Mouse (Mus musculus): Measurements from ENCODE around the gene Slc17a7. TPM values are rescaled to one million over a fixed set of nuclear protein-coding genes. Genes with fewer than 3 reads are reported as not detected.
"Not testable (repeated sequence)": the region's sequence is repeated elsewhere in the genome, so short reads cannot be mapped to it uniquely, and the experiment has no call there.

Gene Slc17a7
- 0.06 TPM in 1 of 2 replicates, not detected in the other for polyA plus RNA-seq (2015; fragmentation: Nextera tagmentation; extraction: Ambion mirVana)

GRCm38 (mm10) chr7:45163735-45164490 lies at the start of gene Slc17a7:
Gene Slc17a7, plus strand, starts transcription at chr7:45163949.
- peak; percentile 26 for DNase-seq (ENCODE audit: low spot score)

- no peak for DNase-seq (ENCODE audit: low spot score)
These were observed 46.2 kb upstream of the Slc17a7 start for GRCm38 (mm10) chr7:45117566-45117965.

DNA sequence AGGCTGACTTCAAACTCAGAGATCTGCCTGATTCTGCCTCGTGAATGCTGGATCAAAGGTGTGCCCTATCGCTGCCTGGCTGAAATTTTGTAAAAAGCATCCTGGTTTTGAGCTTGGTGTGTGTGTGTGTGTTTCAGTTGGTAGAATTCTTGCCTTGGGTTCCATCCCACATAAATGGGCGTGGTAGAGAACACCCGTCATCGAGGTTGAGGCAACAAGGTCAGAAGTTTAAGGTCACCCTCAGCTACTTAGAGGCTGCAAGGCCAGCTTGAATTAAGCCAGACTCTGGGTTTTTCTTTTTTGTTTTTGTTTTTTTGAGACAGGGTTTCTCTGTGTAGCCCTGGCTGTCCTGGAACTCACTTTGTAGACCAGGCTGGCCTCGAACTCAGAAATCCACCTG lies 45.4 kb upstream of the Slc17a7 start:
- no peak for DNase-seq (ENCODE audit: low spot score)

DNA sequence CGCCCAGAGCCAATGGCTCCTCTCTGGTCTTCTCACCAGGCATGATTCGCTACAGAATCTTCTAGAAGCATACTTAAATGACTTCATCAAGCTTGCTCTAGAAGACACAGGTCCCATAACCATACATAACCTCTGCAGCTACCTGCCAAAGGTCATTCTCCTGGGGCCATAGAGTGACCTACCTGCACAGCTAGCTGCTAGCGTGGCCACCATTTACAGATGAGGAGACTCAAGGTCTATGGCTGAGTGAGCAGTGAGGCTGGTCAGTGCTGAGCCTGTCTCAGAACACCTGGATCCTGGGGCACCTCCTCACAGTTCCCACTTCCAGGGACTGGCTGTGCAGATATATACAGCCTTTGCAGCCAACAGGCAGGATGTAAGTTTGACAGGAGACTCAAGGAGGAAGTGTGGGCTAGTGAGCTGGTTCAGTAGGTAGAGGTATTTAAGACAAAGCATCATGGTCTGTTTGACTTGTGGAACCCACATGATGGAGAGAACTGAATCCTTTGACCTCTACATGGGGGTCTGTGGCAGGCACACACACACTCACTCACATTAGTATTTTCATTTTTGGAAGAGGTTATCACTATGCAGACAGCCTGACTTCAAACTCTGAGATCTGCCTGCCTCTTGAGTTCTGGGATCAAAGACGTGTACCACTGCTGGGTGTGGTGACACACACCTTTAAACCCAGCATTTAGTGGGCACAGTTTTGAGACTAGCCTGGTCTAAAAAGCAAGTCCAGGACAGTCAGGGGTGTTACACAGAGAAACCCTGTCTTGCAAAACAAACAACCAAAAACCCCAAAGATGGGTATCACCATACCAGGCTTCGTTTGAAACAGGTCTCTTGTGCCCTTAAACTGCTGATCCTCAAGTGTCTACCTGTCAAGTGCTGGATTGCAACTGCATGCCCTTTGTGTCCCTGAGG lies 43.7 kb upstream of the Slc17a7 start:
- DNase-seq (ENCODE audit: low spot score): no peak

- DNase-seq (ENCODE audit: low spot score): peak; percentile 87
These were observed 42.3 kb upstream of the Slc17a7 start for GRCm38 (mm10) chr7:45121404-45121803.

DNA sequence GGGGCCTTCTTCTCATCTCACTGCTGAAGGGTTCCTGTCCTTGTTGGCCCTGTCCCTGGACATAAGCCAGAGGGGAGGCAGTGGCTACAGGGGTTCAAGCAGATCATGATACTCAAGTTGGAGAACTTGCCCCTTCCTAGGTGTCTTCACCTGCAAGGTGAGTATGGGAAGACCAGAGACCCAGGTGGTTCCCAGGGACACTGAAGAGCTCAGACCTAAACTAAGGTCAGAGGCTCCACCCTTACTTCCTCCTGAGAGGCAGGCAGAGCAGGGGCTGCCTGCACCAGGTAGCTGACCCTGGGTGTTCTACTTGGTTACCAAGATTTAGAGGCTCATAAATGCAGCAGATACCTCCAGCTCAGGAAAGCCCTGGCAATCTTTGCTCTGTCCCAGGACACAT lies 41.8 kb upstream of the Slc17a7 start:
- DNase-seq (ENCODE audit: low spot score): no peak

DNA sequence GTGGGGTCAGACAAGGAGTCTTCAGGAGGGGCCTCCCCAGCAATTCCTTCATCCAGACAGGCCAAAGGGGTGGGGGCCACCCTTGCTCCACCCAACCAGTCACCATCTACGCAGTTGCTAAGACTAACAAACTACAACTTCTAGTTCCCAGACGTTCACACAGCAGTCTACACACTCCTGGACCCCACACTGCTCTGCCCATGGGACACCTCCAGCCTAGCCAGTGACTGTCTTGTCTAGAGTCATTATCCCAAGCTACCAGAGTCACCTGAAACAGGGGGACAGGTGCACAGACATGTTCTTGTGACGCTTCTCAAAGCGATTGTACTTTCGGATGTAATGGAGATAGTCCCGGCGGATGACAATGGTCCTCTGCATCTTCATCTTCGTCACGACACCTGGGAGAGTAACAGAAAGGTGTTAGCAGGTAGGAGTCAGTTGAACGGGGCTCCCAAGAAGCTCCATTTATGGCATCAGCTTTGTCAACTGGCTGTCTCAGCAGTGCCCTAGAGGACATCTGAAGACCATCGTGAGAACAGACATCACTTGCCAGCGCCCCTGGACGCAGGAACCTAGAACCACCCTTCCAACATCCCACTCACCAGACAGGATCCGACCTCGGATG lies 41.1 kb upstream of the Slc17a7 start:
- DNase-seq (ENCODE audit: low spot score): no peak

- DNase-seq (ENCODE audit: low spot score): no peak
These were observed 40.6 kb upstream of the Slc17a7 start for GRCm38 (mm10) chr7:45123186-45123570.

DNA sequence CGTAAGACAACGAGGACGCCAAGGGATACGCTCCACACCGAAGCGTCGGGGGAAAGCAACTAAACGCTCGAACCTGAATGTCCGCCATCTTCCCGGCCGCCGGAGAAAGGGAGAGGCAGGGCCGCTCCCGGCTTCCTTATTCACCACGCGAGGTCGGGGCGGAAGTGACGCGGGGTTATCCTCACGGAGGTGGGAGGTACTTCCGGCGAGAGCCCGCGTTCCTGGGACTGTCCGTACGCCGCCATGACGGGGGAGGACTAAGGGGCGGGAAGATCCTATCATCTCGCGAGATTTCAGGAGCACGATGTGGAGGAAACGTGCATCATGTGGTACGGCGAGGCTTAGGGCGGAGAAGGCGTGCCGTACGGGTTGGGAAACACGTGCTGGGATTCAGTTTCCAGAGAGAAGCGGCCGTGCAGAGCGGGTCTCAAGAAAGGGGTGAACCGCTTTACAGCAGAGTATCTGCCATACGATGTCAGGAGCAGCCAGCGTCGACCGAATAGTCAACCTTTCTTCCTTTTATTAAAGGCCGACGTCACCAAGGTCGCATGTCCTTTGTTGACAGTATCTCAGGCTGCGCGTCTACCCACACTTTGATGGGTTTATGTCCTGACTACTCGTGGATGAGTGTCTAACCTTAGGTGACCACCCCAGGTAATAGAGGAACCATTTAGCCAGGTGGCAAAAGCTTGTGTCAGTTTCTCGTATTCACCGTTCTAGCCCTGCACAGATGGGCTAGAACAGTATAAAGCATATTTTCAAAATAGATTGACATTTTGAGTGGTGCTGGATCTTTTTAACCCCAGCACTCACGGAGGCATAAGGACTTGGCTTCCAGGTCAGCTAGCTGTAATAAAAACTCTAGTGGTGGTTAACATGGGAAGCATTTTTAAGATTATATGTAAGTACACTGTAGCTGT lies 39.3 kb upstream of the Slc17a7 start, which contains the start of gene Rps11:
Gene Rps11, minus strand, starts transcription at position 216 of the 920 bp plus-strand sequence.
- DNase-seq (ENCODE audit: low spot score): peak; percentile 100

- peak; percentile 45 for DNase-seq (ENCODE audit: low spot score)
These were observed 38.6 kb upstream of the Slc17a7 start for GRCm38 (mm10) chr7:45125144-45125600.

- DNase-seq (ENCODE audit: low spot score): not testable (repeated sequence)
These were observed 38.1 kb upstream of the Slc17a7 start for GRCm38 (mm10) chr7:45125649-45126048.

DNA sequence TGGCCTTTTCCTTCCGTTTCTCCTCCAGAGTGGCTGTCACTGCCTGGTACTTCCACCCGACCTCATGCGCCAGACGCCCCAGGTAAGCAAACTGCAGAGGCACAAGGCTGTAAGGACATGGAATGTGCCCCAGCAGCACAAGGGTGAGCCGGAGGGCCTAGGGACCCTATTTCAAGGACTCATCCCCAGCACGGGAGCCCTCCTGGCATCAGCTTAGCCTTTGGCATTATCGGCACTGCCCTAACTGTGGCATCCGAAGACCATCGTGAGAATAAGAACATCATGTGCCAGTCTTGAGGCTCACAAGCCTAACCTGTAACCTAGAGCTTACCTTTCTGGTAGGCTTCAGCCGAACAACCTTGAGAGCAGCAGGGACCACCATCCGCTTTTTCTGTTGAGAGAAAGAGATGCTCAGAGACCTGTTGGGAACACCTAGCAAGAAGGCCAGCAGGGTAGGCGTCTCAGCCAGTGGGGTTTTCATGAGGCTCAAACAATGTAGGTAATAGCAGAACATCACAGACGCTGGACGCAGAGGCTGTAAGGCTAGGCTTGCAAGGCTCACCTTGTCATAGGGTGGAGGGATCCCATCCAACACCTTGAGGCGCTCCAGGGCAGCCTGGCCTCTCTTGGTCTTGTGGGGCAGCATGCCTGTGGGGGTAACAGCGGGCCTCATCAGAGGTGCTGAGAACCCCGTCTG lies 37.5 kb upstream of the Slc17a7 start:
- DNase-seq (ENCODE audit: low spot score): no peak

GRCm38 (mm10) chr7:45126844-45127699 lies 36.7 kb upstream of the Slc17a7 start:
- peak; percentile 50 for DNase-seq (ENCODE audit: low spot score)

GRCm38 (mm10) chr7:45127700-45128224 lies 36.0 kb upstream of the Slc17a7 start:
- DNase-seq (ENCODE audit: low spot score): no peak

- peak; percentile 100 for DNase-seq (ENCODE audit: low spot score)
These were observed 35.0 kb upstream of the Slc17a7 start, which contains the start of gene Rpl13a for GRCm38 (mm10) chr7:45128624-45129246. Gene Rpl13a, minus strand, starts transcription at chr7:45128761.

- no peak for DNase-seq (ENCODE audit: low spot score)
These were observed 34.4 kb upstream of the Slc17a7 start for GRCm38 (mm10) chr7:45129318-45129717.

DNA sequence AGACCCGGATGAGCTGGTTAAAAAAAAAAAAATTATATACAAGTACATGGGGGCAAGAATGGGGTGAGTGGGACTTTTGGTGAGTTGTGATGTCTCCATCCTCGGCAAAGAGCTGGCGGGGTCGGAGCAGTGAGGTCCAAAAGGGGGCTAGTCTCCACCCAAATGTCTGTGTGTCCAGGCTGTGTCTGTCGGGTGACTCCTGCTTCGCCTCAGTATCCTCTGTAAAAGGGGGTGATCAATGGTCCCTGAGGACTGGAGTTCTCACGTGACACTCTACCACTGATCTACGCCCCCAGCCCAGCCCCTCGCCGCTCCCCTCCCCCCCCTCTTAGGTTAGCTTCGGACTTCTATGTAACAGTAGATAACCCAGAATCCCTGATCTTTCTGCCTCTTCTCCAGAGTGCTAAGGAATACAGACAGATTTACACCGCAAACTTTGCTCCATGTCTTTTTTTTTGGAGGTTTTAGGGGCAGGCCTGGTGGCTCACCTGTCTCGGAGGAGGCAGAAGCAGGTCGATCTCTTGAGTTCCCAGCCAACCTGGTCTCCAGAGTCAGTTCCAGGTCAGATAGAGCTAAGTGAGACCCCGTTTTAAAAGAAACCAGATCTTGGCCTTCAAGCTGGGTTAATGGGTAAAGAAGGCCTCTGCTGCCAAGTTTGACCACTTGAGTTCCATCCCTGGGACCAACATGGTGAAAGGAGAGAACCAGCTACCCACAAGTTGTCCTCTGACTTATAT lies 33.8 kb upstream of the Slc17a7 start:
- no peak for DNase-seq (ENCODE audit: low spot score)

Measured in thymus, postnatal 0 days (tissue).